Mouse (Mus musculus) bone marrow macrophage, adult 2 months (primary cell): ENCODE results near the gene Gsta1. TPM values are rescaled to one million over a fixed set of nuclear protein-coding genes. Genes with fewer than 3 reads are reported as not detected.
"Not testable (repeated sequence)": the region's sequence is repeated elsewhere in the genome, so short reads cannot be mapped to it uniquely, and the experiment has no call there.

Experiments used
- H3K27ac ChIP-seq: 2 replicates; pipeline ENCODE4 v1.5.1; 2012; ENCODE audit warnings: low read depth, low read length; ENCODE audit not compliant: insufficient read depth
- H3K4me1 ChIP-seq: 2 replicates; pipeline ENCODE4 v1.6.1; 2012; ENCODE audit warnings: low read length; ENCODE audit not compliant: control insufficient read depth, insufficient read depth
- H3K4me3 ChIP-seq: 2 replicates; pipeline ENCODE4 v1.5.1; 2012; ENCODE audit warnings: mild to moderate bottlenecking, low read length, moderate library complexity; ENCODE audit not compliant: insufficient read depth
- CTCF ChIP-seq: IDR thresholded peaks from 2 replicates; pipeline ENCODE4 v1.5.1; 2012; ENCODE audit warnings: low read depth, mild to moderate bottlenecking, low read length, moderate library complexity
- POLR2A ChIP-seq: IDR thresholded peaks from 2 replicates; pipeline ENCODE4 v1.6.1; 2012; ENCODE audit warnings: mild to moderate bottlenecking, low read depth, low read length, borderline replicate concordance
- polyA plus RNA-seq: library from polyadenylated mRNA; stranded (reverse); fragments of >200 nt; gene quantifications from 2 replicates; pipeline ENCODE4 v1.2.4, GENCODE M21; 2012; ENCODE audit not compliant: missing spikeins, insufficient read depth, insufficient read length

Gene Gsta1
- polyA plus RNA-seq = not detected in 2 replicates

- not testable (repeated sequence) for H3K4me3 ChIP-seq, H3K27ac ChIP-seq, H3K4me1 ChIP-seq
Observed at GRCm38 (mm10) chr9:78230461-78230860, at the start of gene Gsta1. Gsta1 (plus strand) TSS chr9:78230656.

DNA sequence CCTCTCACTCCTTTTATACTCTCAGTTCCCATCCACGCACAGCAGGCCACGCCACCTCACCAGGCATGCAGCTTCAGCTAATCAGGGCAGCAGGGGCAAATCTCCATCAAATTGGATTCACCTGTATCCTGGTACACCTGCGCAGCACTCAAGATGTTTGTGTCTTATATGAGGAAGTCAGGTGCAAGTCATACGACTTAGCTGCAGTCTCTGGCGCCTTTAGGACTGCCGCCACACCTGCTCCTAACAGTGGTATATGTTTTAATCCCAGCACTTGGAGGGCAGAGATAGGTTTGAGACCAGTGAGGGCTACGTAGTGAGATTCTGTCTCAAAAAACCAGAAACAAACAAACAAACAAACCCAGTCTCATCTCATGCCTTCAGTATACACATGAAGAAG is 48.0 kb upstream of the Gsta1 start, which contains the start of gene Gsta4:
Gsta4 (plus strand) TSS at position 301 of the 400 bp plus-strand sequence.
- H3K4me1 ChIP-seq, H3K27ac ChIP-seq, H3K4me3 ChIP-seq: not testable (repeated sequence)

DNA sequence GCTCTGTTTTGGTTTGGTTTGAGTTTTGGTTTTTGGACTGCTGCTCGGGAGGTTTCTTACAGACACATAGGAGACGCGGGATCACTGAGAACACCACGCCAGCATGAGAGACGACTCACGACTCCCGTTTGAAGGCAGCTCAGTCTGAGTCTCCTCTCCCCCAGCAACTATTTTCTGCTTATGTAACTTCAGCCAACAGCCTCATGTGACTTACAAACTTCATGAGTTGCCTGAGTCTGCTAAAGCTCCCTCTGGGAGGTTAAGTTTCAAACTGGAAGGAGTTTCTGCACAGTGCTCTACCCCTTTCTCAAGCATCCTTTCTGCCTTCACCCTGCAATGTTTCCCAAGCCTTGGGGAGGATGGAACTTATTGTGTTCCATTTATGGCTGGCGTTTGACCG is 44.8 kb upstream of the Gsta1 start:
- Histone ChIP-seq H3K4me3 (no peak overlapping the region), H3K4me1 (no peaks in the 10 kb centered on the region), H3K27ac (no peak overlapping the region)
- no peak for TF ChIP-seq POLR2A
- no peak for TF ChIP-seq CTCF

DNA sequence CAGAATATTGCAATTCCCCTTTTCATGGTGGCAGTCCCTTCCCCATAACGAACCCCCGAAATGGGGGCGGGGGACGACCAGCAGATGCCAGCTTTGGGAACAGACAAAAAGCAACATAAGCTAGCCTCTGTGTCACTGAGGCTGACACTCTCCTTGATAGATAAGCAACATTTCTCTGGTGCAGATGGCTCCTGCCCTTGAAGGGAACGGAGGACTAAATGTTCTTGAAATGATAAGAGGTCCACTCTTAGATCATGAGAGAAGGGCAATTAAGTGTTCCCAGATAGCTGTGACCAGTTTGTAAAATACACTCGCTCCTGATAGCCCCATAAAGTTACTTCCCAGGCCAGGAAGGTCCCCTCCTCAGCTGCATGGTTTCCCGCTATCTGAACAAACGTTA is 41.5 kb upstream of the Gsta1 start:
- no peak overlapping the region for H3K4me3 ChIP-seq
- H3K27ac ChIP-seq = no peak overlapping the region
- H3K4me1 ChIP-seq = no peaks in the 10 kb centered on the region
- TF ChIP-seq POLR2A = no peak
- TF ChIP-seq CTCF = no peak

GRCm38 (mm10) chr9:78190651-78191634 is 39.5 kb upstream of the Gsta1 start:
- Histone ChIP-seq H3K4me1 (no peaks in the 10 kb centered on the region), H3K27ac (no peak overlapping the region), H3K4me3 (no peak overlapping the region)
- no peak for TF ChIP-seq POLR2A
- TF ChIP-seq CTCF = no peak

DNA sequence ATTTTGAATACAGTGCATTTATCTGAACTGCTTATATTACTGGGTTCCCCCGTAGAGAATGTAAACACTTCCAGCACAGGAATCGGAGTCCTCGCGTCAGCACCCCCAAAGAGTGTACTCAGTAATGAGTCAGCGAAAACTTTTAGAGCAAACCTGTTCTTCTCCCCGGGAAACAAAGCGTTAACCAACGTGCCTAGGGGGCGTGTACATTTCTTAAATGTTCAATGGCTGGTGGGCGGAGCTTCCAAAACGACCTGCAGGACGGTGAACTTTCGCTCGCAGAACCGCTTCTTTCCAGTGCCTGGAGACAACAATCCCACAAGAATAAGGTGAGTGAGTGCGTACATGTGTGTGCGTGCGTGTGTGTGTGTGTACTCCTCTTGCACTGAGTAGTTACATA is 38.7 kb upstream of the Gsta1 start:
- TF ChIP-seq CTCF = no peak
- no peak for TF ChIP-seq POLR2A
- Histone ChIP-seq H3K4me1 (no peaks in the 10 kb centered on the region), H3K27ac (no peak overlapping the region), H3K4me3 (peak overlapping the region; percentile 27)

DNA sequence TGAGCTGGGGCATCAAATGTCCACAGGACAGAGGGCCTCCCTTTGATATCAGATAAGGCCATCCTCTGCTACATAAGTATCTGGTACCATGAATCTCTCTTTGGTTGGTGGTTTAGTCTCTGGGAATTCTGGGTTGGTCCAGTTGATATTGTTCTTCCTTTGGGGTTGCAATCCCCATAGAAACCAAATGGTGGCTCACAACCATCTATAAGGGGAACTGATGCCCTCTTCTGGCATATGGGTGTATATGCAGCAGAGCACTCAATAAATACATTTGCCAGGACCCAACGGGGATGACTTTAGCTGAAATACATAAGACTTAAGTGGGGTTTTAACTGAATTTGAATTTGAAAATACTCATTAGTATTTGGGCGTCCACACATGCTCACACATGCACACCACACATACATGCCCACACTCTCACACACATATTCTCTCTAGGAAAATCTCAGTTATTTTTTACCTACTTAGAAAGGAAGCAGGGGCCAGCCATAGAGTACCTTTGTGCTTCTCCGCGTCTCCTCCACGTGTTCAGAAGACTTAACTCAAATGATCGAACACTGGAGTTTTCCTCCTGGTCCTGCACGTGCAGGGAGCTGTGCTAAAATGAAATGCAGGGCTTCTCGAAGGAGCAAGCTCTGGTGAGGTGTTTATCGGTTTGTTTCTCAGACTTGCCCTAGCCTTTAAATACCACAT is 36.4 kb upstream of the Gsta1 start:
- TF ChIP-seq CTCF (no peak), POLR2A (no peak)
- Histone ChIP-seq H3K4me3 (no peak overlapping the region), H3K27ac (no peak overlapping the region), H3K4me1 (no peaks in the 10 kb centered on the region)

- H3K27ac ChIP-seq = no peak overlapping the region
- TF ChIP-seq CTCF (no peak), POLR2A (no peak)
- no peak overlapping the region for H3K4me3 ChIP-seq
- H3K4me1 ChIP-seq = no peaks in the 10 kb centered on the region
Observed at GRCm38 (mm10) chr9:78195034-78195433, 35.4 kb upstream of the Gsta1 start.

- H3K4me3 ChIP-seq = no peak overlapping the region
- no peak for TF ChIP-seq POLR2A
- no peak for TF ChIP-seq CTCF
- H3K4me1 ChIP-seq = no peaks in the 10 kb centered on the region
- H3K27ac ChIP-seq = no peak overlapping the region
Observed at GRCm38 (mm10) chr9:78197801-78198200, 32.7 kb upstream of the Gsta1 start.

- no peak overlapping the region for H3K4me3 ChIP-seq
- H3K27ac ChIP-seq = no peak overlapping the region
- no peak for TF ChIP-seq CTCF
- TF ChIP-seq POLR2A = no peak
- no peaks in the 10 kb centered on the region for H3K4me1 ChIP-seq
Observed at GRCm38 (mm10) chr9:78204194-78204593, 26.3 kb upstream of the Gsta1 start.

DNA sequence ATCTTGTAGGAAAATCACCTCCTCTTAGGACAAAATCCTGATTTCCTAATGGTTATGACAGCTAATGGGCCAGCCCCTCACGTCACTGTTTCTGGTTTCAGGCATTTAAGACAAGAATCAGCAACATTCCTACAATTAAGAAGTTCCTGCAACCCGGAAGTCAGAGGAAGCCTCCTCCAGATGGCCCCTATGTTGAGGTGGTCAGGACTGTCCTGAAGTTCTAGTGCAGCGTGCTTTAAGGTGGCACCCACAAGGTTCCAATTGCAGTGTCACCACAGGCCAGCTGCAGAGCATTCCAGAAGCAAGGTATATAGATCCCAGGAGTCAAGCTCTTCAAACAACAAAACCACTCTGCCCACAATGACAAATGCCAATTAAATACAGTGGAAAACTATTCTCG is 21.5 kb upstream of the Gsta1 start:
- no peaks in the 10 kb centered on the region for H3K4me1 ChIP-seq
- no peak overlapping the region for H3K27ac ChIP-seq
- TF ChIP-seq POLR2A = no peak
- TF ChIP-seq CTCF = no peak
- H3K4me3 ChIP-seq = no peak overlapping the region
